Mouse (Mus musculus) limb, embryonic 11.5 days (tissue): Measurements from ENCODE around the gene Tpx2. TPM values are rescaled to one million over a fixed set of nuclear protein-coding genes. Genes with fewer than 3 reads are reported as not detected.

Experiments used
- ATAC-seq: fragments of 200-750 bp; cut with Nextera tagmentation; 2 replicates; pipeline ENCODE4 v1.8.0; 2017; ENCODE audit warnings: low read depth; ENCODE audit not compliant: insufficient number of reproducible peaks, low FRiP score, low TSS enrichment
- DNase-seq: peaks from one replicate; pipeline ENCODE4 v3.0.0-alpha.2; 2015; ENCODE audit warnings: low spot score
- H3K27ac ChIP-seq: fragments of 300-500 bp; sonication (generic); replicated peaks from 2 replicates; pipeline ENCODE4 v1.5.1; 2014; ENCODE audit warnings: low read depth, mild to moderate bottlenecking, low read length
- H3K27me3 ChIP-seq: fragments of 300-500 bp; sonication (generic); 2 replicates; pipeline ENCODE4 v1.6.1; 2014; ENCODE audit warnings: mild to moderate bottlenecking, low read length, mixed read lengths; ENCODE audit not compliant: control insufficient read depth, insufficient read depth
- H3K36me3 ChIP-seq: fragments of 300-500 bp; sonication (generic); 2 replicates; pipeline ENCODE4 v1.6.1; 2014; ENCODE audit warnings: mild to moderate bottlenecking, low read length, moderate library complexity, mixed read lengths; ENCODE audit not compliant: control insufficient read depth, insufficient read depth
- H3K4me1 ChIP-seq: fragments of 300-500 bp; sonication (generic); 2 replicates; pipeline ENCODE4 v1.6.1; 2014; ENCODE audit warnings: low read length, mixed read lengths; ENCODE audit not compliant: control insufficient read depth, insufficient read depth
- H3K4me2 ChIP-seq: fragments of 300-500 bp; sonication (generic); 2 replicates; pipeline ENCODE4 v1.6.1; 2014; ENCODE audit warnings: low read depth, mild to moderate bottlenecking, moderate library complexity; ENCODE audit not compliant: severe bottlenecking
- H3K4me3 ChIP-seq: fragments of 300-500 bp; sonication (generic); 2 replicates; pipeline ENCODE4 v1.5.1; 2014; ENCODE audit warnings: low read depth, low read length
- H3K9ac ChIP-seq: fragments of 300-500 bp; sonication (generic); 2 replicates; pipeline ENCODE4 v1.6.1; 2014; ENCODE audit warnings: mild to moderate bottlenecking, low read length
- H3K9me3 ChIP-seq: fragments of 300-500 bp; sonication (generic); 2 replicates; pipeline ENCODE4 v1.6.1; 2016; ENCODE audit warnings: low read length; ENCODE audit not compliant: control insufficient read depth
- WGBS: fragments of 180-500 bp; shearing (Covaris S2); extraction: QIAGEN DNeasy Blood & Tissue Kit; methylation state at CpG from one replicate; pipeline ENCODE4 v1.1.7; 2014; 5-methylcytosine and 5-hydroxymethylcytosine counted together
- microRNA-seq: library from miRNA; unstranded; fragments of <30 nt; microRNA quantifications from one replicate; pipeline ENCODE4, GENCODE M21; 2016
- polyA plus RNA-seq: library from polyadenylated mRNA; unstranded; fragments of >200 nt; fragmentation: Nextera tagmentation; extraction: Ambion mirVana; gene quantifications from 2 replicates; pipeline ENCODE4 v1.2.1, GENCODE M21; 2014

The Tpx2 gene
- polyA plus RNA-seq, 1 experiment from 2014 or later = 172 TPM

DNA sequence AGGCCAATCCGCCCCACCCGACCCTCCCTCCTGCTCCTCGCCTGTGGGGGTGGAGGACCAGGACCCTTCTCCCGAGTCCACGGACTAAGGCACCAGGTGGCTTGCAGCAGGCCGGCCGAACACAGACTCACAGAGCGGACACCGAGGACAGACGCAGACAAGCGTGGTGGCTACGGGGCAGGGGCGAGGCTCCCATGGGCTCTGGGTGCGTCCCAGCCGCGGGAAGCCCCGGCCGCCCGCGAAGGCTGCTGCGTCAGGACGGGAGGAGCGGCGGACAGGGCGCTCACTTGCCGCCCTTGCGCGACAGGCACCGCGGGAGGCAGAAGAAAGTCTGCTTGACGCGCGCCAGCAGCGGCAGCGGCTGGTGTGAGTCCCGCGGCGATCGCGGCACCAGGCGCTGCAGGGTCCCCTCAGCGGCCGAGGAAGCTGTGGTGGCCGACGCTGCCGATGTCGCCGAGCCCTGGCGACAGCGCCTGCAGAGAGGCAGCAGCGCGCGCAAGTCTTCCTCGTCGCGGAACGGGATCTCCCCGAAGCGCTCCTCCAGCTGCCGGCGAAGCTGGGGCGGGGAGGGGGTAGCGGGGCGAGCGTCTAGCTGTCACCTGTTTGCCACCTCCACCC, 95.2 kb downstream of the Tpx2 start:
- DNase-seq = peak; percentile 52
- no peaks in the 10 kb centered on the region for H3K36me3 ChIP-seq
- WGBS = under 1% methylated on average over 53 of the region's 65 CpGs
- H3K4me3 ChIP-seq = peak overlapping the region; percentile 46
- no peak overlapping the region for H3K27ac ChIP-seq
- ATAC-seq = no peak
- peaks cover 11% of the 10 kb centered on the region; the same call in 1 of the 2 replicates for H3K4me1 ChIP-seq
- peak overlapping the region; percentile 38; the same call in 1 of the 2 replicates for H3K9ac ChIP-seq
- H3K27me3 ChIP-seq = peaks cover 48% of the 10 kb centered on the region
- peak overlapping the region; percentile 97 for H3K4me2 ChIP-seq
- no peaks in the 10 kb centered on the region for H3K9me3 ChIP-seq

DNA sequence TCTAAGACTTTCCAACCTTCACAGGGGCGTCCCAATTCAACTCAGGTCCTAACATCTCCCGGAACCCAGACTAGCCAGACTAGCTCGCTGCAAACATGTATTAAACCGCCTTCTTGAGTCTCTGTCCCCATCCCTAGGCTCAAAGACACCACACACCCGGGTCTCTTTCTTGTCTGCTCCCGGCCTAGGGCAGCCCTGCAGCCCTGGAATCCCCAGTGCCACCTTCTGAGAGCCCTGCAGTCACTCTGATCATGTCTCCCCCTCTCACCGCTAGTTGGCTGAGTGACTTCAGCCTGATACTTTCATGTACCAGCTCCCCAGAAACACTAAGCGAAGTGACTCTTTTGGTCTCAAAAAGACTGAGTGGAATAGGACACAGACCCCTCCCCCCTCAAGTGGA, 95.8 kb downstream of the Tpx2 start:
- ATAC-seq (no peak), DNase-seq (no peak)
- 7% methylated on average over 8 of the region's 8 CpGs for WGBS
- Histone ChIP-seq H3K27ac (no peak overlapping the region), H3K27me3 (peaks cover 48% of the 10 kb centered on the region), H3K4me1 (peaks cover 11% of the 10 kb centered on the region; the same call in 1 of the 2 replicates), H3K4me2 (peak overlapping the region; percentile 97), H3K36me3 (no peaks in the 10 kb centered on the region), H3K9me3 (no peaks in the 10 kb centered on the region), H3K4me3 (peak overlapping the region; percentile 46), H3K9ac (no peak overlapping the region)

DNA sequence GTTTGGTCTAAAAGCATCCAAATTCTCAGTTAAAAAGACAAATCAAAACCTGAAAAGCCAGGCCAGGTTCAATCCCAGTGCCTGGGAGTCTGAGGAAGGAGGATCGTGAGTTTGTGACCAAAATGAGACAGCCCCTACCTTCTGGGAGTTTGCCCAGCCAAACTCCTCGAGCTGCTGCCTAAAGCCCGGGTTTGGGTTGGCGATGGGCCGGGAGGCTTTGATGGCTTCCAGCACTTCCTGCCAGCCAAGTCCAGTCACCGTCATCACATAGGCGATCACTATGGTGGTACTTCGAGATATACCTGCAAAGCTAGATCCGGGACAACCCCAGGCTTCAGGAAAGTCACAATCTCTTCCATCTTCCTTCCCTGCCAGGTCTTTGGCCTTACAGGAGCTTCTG, 96.2 kb downstream of the Tpx2 start:
- Histone ChIP-seq H3K4me1 (peaks cover 11% of the 10 kb centered on the region; the same call in 1 of the 2 replicates), H3K4me3 (no peak overlapping the region), H3K4me2 (no peak overlapping the region), H3K27ac (no peak overlapping the region), H3K27me3 (peaks cover 48% of the 10 kb centered on the region), H3K9ac (no peak overlapping the region), H3K9me3 (no peaks in the 10 kb centered on the region), H3K36me3 (no peaks in the 10 kb centered on the region)
- ATAC-seq (no peak), DNase-seq (peak; percentile 21)
- 60% methylated on average over 9 of the region's 9 CpGs for WGBS

Small RNA genes lying within 50 kb of the gene (microRNA-seq; reads per million reads assigned to microRNA genes)
- gene Mir5622 = 1.2 reads per million

Other genes with a start within 250 kb of the Tpx2 start
- gene Defb45, start 248.6 kb upstream of the Tpx2 start, polyA plus RNA-seq = not detected in 2 replicates
- gene Defb36, start 243.6 kb upstream of the Tpx2 start, polyA plus RNA-seq = not detected in 2 replicates
- 0.89 TPM in 1 of 2 replicates, not detected in the other for gene Defb25, start 224.9 kb upstream of the Tpx2 start, polyA plus RNA-seq
- gene Rem1, start 221.0 kb upstream of the Tpx2 start, polyA plus RNA-seq = 0.69 and 0.88 TPM in 2 replicates
- gene H13, start 178.5 kb upstream of the Tpx2 start, polyA plus RNA-seq = 123 and 126 TPM in 2 replicates
- gene Mcts2, start 160.9 kb upstream of the Tpx2 start, polyA plus RNA-seq = 37.1 and 38.5 TPM in 2 replicates
- 221 and 248 TPM in 2 replicates for gene Id1, start 111.7 kb upstream of the Tpx2 start, polyA plus RNA-seq
- gene Cox4i2, start 93.8 kb upstream of the Tpx2 start, polyA plus RNA-seq = 18.5 and 22.3 TPM in 2 replicates
- gene Bcl2l1, start 16.2 kb upstream of the Tpx2 start, polyA plus RNA-seq = 109 and 110 TPM in 2 replicates
- not detected in 2 replicates for gene Mylk2, start 63.4 kb downstream of the Tpx2 start, polyA plus RNA-seq
- 0.29 and 0.38 TPM in 2 replicates for gene Foxs1, start 85.2 kb downstream of the Tpx2 start, polyA plus RNA-seq
- 0.37 and 1.0 TPM in 2 replicates for gene Dusp15, start 103.7 kb downstream of the Tpx2 start, polyA plus RNA-seq
- 0.35 and 0.62 TPM in 2 replicates for gene Ttll9, start 114.5 kb downstream of the Tpx2 start, polyA plus RNA-seq
- 59.0 and 63.0 TPM in 2 replicates for gene Pdrg1, start 167.5 kb downstream of the Tpx2 start, polyA plus RNA-seq
- gene Xkr7, start 183.9 kb downstream of the Tpx2 start, polyA plus RNA-seq = not detected in 2 replicates
- 1.0 and 1.4 TPM in 2 replicates for gene Ccm2l, start 218.0 kb downstream of the Tpx2 start, polyA plus RNA-seq